Mouse (Mus musculus) neutrophil, adult 5-6 weeks (primary cell): ENCODE results near the gene Npas3. TPM values are rescaled to one million over a fixed set of nuclear protein-coding genes. Genes with fewer than 3 reads are reported as not detected.

Experiments
- ATAC-seq: fragments of 151-379, 151-347 bp; 2 replicates; pipeline ENCODE4 v1.8.0; 2017; ENCODE audit warnings: mild to moderate bottlenecking, moderate TSS enrichment; ENCODE audit not compliant: insufficient number of reproducible peaks, poor library complexity, low FRiP score, severe bottlenecking; ENCODE audit errors: extremely low read depth
- total RNA-seq: library from RNA; stranded (forward); fragments of 200-1000 nt; gene quantifications from 2 replicates; pipeline ENCODE4 v1.2.3, GENCODE M21; 2017

Gene Npas3
- total RNA-seq, 1 experiment from 2014 or later = not detected

GRCm38 (mm10) chr12:53647282-53647681 lies 398.8 kb downstream of the Npas3 start:
- no peak for ATAC-seq

DNA sequence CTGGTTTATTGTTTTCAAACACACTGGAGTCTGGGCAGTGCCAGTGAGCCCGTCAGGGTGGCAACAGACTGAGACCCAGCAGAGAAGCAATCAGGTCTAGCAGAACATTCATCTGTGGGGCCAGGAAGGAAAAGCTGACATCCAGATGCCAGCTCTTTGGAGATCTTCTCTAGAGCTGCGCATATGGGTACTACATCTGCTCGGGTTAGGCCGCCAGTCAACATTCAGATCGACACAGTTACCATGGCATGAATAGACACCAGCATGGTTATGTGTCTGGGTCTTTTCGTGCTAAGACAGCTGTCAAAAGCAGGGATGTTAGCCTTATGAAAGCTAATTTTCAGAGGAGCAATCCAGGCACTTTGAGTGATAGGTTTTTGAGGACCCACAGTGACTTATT lies 407.8 kb downstream of the Npas3 start:
- no peak for ATAC-seq

DNA sequence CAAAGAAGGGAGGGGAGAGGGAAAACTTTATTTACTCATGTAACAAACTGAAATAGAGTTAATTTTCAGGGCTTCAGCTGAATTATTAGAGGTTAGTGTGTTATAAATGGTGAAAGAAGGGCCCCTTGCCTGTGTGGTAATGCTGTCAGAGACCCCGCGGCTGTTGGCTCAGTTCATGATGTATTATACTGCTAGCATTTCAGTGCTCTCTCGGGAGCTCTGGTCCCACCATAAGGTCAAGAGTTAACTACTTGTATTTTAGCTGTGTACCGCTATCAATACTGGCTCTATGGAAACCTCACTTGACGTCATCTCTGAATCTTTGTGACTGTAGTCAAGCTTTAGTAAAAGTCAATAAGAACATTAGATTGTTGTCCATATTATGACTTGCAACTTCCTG lies 415.6 kb downstream of the Npas3 start:
- ATAC-seq = no peak

- ATAC-seq = no peak
These were observed 423.4 kb downstream of the Npas3 start for GRCm38 (mm10) chr12:53671846-53672245.

GRCm38 (mm10) chr12:53677091-53677630 lies 428.7 kb downstream of the Npas3 start:
- ATAC-seq = no peak

GRCm38 (mm10) chr12:53678166-53678565 lies 429.7 kb downstream of the Npas3 start:
- ATAC-seq = no peak

GRCm38 (mm10) chr12:53679161-53679560 lies 430.7 kb downstream of the Npas3 start:
- no peak for ATAC-seq

GRCm38 (mm10) chr12:53680501-53680900 lies 432.0 kb downstream of the Npas3 start:
- ATAC-seq = no peak

DNA sequence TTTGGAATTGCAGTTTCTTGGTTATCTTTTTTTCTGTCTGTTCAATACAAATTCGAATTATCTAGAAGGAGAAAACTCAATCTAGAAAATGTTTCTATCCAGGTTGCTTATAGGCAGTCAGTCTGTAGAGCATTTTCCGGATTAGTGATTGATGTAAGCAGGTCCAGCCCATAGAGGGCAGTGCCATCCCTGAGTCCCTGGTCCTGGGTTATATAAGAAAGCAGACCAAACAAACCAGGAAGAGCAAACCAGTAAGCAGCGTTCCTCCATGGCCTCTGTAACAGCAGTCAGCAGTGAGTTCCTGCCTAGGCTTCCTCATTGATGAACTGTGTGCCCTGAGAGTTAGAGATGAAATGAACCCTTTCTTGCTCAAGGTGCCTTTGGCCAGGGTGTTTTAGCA lies 433.6 kb downstream of the Npas3 start:
- no peak for ATAC-seq

- ATAC-seq = no peak
These were observed 444.0 kb downstream of the Npas3 start for GRCm38 (mm10) chr12:53692471-53692870.

DNA sequence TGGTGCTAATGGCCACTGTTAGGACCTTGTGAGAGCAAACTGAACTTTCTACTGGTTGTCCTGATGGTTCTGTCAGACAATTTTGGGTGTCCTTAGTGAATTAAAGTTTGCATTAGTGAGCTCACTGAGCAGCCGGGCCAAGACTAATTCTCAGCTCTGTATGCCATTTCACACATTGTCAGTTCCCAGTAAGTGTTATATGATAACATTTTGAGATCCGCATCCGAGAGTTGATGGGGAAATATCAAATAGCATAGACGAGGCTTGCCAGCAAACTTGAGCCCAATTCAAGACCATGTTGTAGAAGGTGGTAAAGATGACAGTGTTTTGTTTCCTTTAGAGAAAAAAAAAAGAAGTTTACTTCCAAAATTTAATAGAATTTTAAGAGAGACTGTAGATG lies 445.9 kb downstream of the Npas3 start:
- ATAC-seq = no peak

DNA sequence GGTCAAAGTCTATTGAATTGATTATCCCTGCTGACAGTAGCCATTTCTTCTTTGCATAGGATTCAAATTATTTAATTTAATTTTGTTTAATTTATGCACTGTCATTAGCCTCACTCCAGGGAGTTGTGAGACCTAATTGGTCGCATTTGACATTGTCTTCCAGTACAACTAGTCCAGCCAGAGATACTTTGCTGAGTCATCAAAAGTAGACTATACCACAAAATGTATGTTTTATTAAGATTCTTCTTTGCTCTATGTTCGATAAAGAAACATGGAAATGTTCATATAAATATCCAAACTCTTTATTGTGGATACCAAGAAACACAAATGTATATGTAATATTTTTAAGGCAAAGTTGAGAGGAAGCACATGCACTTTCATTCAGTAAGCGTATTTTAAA lies 446.8 kb downstream of the Npas3 start:
- no peak for ATAC-seq

GRCm38 (mm10) chr12:53697645-53698044 lies 449.2 kb downstream of the Npas3 start:
- no peak for ATAC-seq

GRCm38 (mm10) chr12:53698483-53699227 lies 450.2 kb downstream of the Npas3 start:
- ATAC-seq = no peak

- ATAC-seq = no peak
These were observed 471.4 kb downstream of the Npas3 start for GRCm38 (mm10) chr12:53719896-53720295.

DNA sequence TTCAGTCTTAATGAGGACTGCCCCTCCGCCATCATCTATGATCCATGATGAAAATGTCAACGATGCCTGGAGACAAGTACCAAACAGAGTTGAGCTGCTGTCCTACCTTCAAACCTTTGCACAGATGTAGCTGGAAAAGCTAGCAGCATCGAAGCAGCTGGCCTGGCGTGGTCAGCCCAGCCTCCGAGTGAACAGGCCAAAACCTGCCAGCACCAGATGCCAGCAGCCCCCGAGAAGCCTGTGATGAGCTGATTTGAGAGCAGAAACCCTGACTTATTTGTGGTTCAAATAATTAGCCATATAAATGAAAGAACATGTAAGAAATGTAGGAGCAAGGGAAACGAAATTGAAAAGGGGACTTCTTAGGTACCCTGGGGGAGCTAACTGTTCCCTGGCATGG lies 473.7 kb downstream of the Npas3 start:
- ATAC-seq = no peak

GRCm38 (mm10) chr12:53722718-53723698 lies 474.5 kb downstream of the Npas3 start:
- ATAC-seq = no peak

- ATAC-seq = no peak
These were observed 480.8 kb downstream of the Npas3 start for GRCm38 (mm10) chr12:53729275-53729674.

DNA sequence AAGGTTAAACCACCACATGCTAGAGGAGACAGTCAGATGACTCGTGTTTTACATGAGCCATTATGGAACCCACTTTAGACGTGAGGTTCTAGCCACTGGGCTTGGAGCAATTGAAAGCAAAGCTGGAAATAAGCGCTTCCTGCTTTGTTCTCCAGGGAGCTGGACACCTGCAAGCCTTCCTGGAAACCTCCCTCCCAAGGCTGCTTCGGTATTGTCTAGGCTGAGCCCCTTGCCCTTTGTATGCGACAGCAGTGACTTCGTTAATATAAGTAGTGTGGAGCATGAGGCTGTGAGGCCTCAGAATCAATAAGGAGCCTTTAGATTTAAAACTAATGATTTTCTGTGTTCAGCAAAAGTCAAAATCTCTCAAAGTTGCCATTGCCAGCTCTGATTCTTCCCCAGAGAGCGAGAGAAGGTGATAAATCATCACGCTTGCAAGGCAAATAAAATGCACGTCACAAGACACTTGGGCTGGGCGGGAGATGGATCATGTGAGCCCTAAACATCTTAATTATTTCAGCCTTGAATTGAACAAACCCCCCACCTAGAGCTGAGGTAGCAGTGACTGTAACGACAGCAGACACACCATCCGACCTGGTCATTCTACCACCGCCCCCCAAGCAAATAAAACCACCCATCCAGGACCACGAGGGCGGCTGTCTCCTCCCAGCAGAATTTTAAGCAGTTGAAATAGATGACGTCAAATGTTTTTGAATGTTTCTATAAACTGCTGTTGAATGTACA lies 490.2 kb downstream of the Npas3 start:
- ATAC-seq = no peak
